Mouse (Mus musculus) megakaryocyte progenitor cell, adult 5-6 weeks (primary cell): ENCODE measurements around the gene Atg7. TPM values are rescaled to one million over a fixed set of nuclear protein-coding genes. Genes with fewer than 3 reads are reported as not detected.
A peak's percentile ranks its signal among the peaks of the same experiment; 100 is the strongest.

ENCODE experiments used
- ATAC-seq: replicated peaks from 2 replicates; pipeline ENCODE4 v1.8.0; 2016; ENCODE audit warnings: mild to moderate bottlenecking, moderate TSS enrichment, inconsistent platforms; ENCODE audit not compliant: poor library complexity
- total RNA-seq, 2 experiments: library from RNA; stranded (forward) in 1 of 2; stranded (reverse) in 1 of 2; fragments of 157-497, 149-512 nt in 1 of 2; fragments of 200-1000 nt in 1 of 2; gene quantifications; 2 replicates each; pipeline versions ENCODE4 v1.2.3 to v1.2.4; 2015 to 2017

Gene Atg7
- total RNA-seq, 2 experiments from 2014 or later, result 17.5 to 18.1 TPM

GRCm38 (mm10) chr6:114814199-114814881 lies 171.4 kb downstream of the Atg7 start:
- no peak for ATAC-seq

DNA sequence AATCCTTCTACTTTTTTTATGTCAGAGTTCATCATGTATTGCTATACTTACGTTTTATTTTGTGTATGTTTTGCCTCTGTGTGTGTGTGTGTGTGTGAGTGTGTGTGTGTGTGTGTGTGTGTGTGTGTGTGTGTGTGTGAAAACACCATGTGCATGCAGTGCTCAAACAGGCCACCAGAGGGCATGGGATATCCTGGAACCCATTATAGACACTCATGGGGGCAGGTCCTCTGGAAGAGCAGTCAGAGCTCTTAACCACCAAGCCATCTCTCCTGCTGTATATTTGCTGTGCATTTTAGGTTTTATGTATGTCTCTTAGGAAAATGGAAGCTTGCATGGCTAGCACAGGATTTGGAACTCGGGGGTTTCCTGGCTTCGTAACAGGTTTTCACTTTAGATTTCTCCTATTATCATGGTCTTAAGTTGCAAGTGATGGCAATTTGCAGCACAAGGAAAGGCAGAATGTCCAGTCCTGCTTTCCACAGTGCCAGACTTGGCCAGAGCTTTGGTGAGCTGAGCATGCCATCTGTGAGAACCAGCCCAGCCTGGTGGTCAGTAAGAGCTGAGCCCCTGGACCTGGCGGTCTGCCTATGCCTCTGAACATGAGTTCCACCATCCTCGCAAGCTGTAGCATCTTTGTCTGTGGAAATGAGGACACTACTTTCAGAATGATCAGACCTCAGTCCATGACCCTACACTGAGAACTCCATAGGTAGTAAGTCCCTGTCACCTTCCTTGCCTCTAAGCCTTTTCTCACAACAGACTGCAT lies 172.2 kb downstream of the Atg7 start:
- peak; percentile 45 for ATAC-seq

GRCm38 (mm10) chr6:114817948-114818347 lies 175.1 kb downstream of the Atg7 start:
- ATAC-seq, result peak; percentile 62

- peak; percentile 58 for ATAC-seq
These were observed 175.6 kb downstream of the Atg7 start for GRCm38 (mm10) chr6:114818471-114818870.

DNA sequence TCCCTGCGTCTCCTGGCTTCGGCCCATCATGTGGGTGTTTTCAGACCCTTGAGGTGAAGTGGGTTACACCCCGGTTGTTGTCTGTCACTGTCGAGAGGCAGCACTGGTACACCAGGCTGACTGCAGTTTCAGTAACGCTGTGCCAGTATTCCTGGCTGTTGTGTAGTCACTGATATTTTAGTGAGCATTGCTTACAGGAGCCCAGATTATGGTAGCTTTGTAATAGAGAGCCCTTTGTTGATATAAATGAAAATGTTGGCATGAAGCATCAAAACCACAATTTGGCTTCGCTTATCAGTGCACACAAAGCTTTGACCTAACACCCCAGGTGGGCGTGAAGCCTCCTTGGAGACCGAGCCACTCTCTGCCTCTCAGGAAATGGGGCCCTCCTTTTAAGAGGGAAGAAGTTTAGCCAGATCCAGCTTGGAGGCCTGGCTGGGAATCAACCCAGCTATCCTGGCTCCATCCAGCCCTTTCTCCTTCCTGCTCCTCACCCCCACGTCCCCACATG lies 177.1 kb downstream of the Atg7 start:
- peak; percentile 58 for ATAC-seq

- ATAC-seq, result no peak
These were observed 178.7 kb downstream of the Atg7 start for GRCm38 (mm10) chr6:114821646-114822045.

DNA sequence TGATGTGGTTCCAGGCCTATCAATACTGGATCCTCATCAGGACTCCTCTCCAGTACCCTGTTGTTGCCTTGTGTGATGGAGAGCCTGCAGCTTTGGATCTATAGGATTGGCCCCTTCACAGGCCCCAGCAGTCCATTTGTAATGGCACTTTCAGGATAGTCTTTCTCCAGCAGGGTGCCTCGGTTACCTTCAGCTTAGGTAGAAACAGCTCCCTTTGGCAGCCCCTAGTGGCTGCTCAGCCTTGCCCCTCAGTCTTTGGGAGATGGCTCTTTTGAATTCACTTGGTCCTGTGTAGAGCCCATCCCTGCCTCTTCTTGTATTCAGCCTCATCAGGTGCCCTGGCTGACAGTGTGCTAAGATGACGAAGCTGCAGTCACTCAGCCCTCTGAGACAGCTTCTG lies 184.0 kb downstream of the Atg7 start:
- peak; percentile 50; the same call in 1 of the 2 replicates for ATAC-seq

DNA sequence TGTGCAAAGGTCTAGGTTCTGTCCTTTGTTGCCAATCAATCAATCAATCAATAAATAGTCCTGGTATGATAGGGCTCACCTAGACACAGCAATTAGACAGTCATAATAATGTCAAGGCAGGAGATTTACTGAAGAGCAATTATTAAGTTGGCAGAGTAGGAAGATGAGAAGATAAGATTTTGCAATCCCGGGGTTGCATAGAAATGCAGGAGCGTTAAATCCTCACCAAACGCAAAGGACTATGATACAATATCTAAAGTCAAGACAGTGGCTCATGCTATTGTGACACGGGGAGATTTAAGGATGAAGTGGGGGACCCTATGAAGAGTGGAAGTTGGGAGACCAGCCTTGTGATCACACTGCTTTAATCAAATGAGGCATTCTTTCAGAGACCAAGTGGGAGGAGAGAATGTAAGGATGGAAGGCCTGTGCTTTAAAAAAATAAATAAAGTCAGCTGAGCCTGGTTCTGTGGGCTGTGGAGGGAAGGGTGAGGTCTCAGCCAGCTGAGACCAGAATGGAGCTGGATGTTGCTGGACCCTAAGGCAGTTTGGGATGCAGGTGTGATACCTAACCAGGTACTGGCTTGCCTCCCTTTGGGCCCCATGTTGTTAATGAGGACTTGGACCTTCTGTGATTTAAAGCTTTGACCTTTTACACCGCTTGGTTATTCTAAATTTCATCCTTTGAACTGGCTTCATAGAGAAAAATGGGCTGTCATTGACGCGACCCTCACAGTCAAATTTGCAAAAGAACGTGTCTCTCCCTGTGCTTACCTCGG lies 187.0 kb downstream of the Atg7 start:
- no peak for ATAC-seq

DNA sequence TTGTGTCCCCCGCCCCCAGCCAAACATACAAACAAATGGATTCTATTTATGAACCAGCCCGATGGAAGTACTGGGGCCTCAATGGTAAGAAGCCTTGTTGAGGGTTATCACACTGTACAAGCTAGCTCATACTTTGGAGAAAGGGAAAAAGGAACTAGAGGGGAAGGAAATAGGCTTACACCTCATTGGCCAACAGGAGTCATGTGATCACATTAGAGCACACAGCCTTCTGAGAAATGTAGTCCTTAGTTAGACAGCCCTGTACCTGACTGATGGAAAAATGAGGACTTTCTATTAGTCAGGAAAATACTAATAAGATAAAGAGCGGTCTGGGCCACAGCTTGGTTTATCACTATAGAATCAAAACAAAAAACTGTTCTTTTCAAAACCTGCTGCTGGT lies 188.9 kb downstream of the Atg7 start:
- peak; percentile 64 for ATAC-seq

DNA sequence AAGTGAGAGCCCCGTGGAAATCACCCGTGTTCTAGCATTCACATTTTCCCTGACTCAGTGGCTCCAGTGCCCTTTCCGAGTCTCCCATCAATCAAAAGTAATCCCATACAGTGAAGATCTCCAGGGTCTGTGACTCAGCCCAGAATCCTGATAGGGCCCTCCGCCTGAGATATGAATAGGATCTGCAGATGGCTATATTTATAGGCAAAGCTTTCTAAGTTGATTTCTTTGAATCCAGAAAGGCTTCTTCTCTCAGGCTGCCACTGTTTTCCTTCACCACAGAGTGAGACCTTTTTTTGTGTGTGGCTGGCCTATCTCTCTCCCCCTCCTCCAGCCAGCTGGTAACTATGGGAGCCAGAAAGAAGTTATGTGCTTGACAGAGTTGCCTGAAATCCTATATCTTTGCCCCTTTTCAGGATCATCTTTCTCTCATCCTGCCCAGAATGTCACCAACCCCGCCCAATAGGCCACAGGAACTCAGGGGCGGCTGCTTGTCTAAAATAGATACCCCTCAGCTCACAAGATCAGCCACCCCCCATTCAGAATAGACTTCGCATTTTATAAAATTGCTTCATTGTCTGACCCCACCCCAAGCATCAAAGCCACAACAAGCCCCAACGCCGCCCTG lies 190.3 kb downstream of the Atg7 start:
- ATAC-seq, result no peak

GRCm38 (mm10) chr6:114833791-114834346 lies 191.0 kb downstream of the Atg7 start:
- ATAC-seq, result no peak

DNA sequence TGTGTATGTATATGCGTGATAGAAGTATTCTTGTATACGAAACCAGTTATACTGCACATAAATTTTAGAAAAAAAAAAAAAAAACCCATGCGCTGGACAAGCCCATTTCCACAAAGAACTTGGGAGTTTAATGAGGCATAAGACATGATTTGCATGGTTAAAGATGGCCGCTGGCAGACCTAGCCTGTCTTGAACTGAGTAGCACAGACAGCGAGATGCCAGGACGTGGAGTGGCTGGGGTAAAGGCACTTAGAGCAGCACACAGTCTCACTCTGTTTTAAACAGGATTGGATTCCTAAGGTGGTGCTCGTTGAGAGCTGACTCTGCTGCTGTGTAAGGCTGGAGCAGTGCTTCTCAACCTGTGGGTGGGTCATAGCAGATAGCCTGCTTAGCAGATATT lies 192.4 kb downstream of the Atg7 start:
- no peak for ATAC-seq

- no peak for ATAC-seq
These were observed 192.9 kb downstream of the Atg7 start for GRCm38 (mm10) chr6:114835752-114836151.

- no peak for ATAC-seq
These were observed 193.5 kb downstream of the Atg7 start for GRCm38 (mm10) chr6:114836433-114836832.

GRCm38 (mm10) chr6:114838872-114839271 lies 196.0 kb downstream of the Atg7 start:
- no peak for ATAC-seq

DNA sequence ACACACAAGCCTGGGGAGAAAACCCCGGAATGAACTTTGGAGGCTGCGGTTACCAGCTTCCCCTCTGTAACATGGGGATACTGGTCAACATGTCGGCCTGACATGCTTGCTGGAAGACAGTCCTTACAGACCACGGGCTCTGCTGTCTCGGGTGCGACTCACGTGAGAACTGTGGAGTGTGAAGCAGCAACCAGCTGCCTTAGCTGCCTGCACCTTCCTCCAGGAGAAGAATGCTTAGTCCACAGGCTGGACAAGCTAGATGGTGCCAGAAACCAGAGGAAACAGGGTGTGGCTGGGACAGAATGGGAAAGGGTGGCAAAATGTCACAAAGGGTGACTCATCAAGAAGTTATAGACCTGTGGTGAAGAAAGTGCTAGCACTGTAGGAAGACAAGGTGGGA lies 197.1 kb downstream of the Atg7 start:
- ATAC-seq, result peak; percentile 45

GRCm38 (mm10) chr6:114842131-114842530 lies 199.2 kb downstream of the Atg7 start:
- ATAC-seq, result no peak

GRCm38 (mm10) chr6:114842863-114843262 lies 200.0 kb downstream of the Atg7 start:
- ATAC-seq, result no peak

DNA sequence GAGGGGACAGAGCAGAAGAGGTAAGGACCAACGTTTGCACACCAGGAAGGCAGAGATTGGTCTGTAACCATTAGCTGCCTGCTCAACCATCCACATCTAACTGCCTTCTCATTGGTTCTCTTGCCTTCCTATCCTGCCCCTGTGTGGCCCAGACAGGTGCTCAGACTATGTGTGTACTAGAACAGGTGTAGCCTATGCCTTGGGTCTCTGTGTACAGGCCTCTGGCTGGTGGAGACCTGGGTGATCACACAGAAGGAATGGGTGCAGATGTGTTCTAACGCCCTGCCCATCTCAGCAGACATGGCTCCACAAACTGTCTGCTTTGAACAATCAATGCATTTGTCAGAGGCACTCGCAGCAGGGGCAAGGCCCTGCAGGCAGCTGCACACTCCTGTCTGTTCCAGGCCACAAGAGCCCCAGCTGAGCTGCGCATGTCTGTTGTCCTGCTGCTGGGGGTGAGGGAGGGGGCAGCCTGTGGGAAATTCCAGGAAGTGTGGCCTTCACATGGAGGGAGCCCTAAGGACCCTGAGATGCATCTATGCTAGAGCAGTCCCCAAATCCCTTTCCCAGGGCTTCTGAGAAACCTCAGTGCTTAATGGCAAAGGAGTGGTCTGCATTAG lies 203.4 kb downstream of the Atg7 start:
- ATAC-seq, result no peak

GRCm38 (mm10) chr6:114847582-114848174 lies 204.8 kb downstream of the Atg7 start:
- no peak for ATAC-seq
